Mouse (Mus musculus): ENCODE measurements around the gene Lactbl1.

The Lactbl1 gene

GRCm38 (mm10) chr4:136679221-136679620, 56.8 kb downstream of the Lactbl1 start:
- DNase-seq (ENCODE audit: extremely low spot score, low spot score) = no peak

GRCm38 (mm10) chr4:136680641-136681040, 58.2 kb downstream of the Lactbl1 start:
- DNase-seq (ENCODE audit: extremely low spot score, low spot score) = no peak

- no peak for DNase-seq (ENCODE audit: extremely low spot score, low spot score)
Observed at GRCm38 (mm10) chr4:136684485-136684884, 62.1 kb downstream of the Lactbl1 start.

GRCm38 (mm10) chr4:136685431-136685869, 63.0 kb downstream of the Lactbl1 start:
- peak; percentile 52 for DNase-seq (ENCODE audit: extremely low spot score, low spot score)

GRCm38 (mm10) chr4:136688113-136688512, 65.7 kb downstream of the Lactbl1 start:
- DNase-seq (ENCODE audit: extremely low spot score, low spot score) = no peak
